Comparison of ENCODE assay signal across 35 mouse cellular contexts in genomic region chr9:113672352-113672751, GRCm38 (mm10).
"Had no signal": no experiment of that assay in that cellular context is flagged by ENCODE, and none has a peak within 500 bp of the region (broad histone marks: within the 10 kb centered on the region; RNA-seq: fewer than 3 reads in every experiment).

No protein-coding gene starts in this region.

- H3K9ac ChIP-seq: heart, embryonic 12.5 days; heart, embryonic 13.5 days; heart, embryonic 15.5 days; hindbrain, embryonic 12.5 days; hindbrain, embryonic 13.5 days; hindbrain, embryonic 14.5 days; hindbrain, embryonic 15.5 days; intestine, embryonic 15.5 days; kidney, embryonic 15.5 days had no signal

- H3K4me3 ChIP-seq: heart, embryonic 12.5 days; heart, embryonic 13.5 days; heart, embryonic 15.5 days; hindbrain, embryonic 10.5 days; hindbrain, embryonic 12.5 days; hindbrain, embryonic 13.5 days; hindbrain, embryonic 15.5 days; intestine, embryonic 15.5 days; kidney, embryonic 15.5 days; layer of hippocampus, adult 2 months; left cerebral cortex, adult 2 months had no signal

- H3K4me1 ChIP-seq: heart, embryonic 12.5 days; heart, embryonic 13.5 days; heart, embryonic 15.5 days; hindbrain, embryonic 10.5 days; hindbrain, embryonic 12.5 days; hindbrain, embryonic 13.5 days; hindbrain, embryonic 15.5 days; intestine, embryonic 15.5 days; kidney, embryonic 15.5 days had no signal

- H3K4me2 ChIP-seq: heart, embryonic 11.5 days; heart, embryonic 12.5 days; heart, embryonic 13.5 days; heart, embryonic 15.5 days; hindbrain, embryonic 12.5 days; hindbrain, embryonic 13.5 days; hindbrain, embryonic 14.5 days; hindbrain, embryonic 15.5 days; intestine, embryonic 15.5 days; kidney, embryonic 15.5 days had no signal

- DNase-seq: heart, postnatal 10 days; heart, postnatal 14 days; heart, postnatal 36 days; heart, postnatal 4 days; kidney, adult 11 months; kidney, adult 18-20 months; kidney, adult 2 months; kidney, adult 8-10 months; kidney, adult 9 months; kidney, postnatal 10 days; kidney, postnatal 14 days; kidney, postnatal 25 days; kidney, postnatal 36 days; kidney, postnatal 4 days; layer of hippocampus, adult 9-11 months; layer of hippocampus, postnatal 36 days had no signal

- H3K27ac ChIP-seq: heart, embryonic 13.5 days; heart, embryonic 15.5 days; hindbrain, embryonic 10.5 days; hindbrain, embryonic 12.5 days; hindbrain, embryonic 13.5 days; hindbrain, embryonic 14.5 days; hindbrain, embryonic 15.5 days; hindbrain, postnatal 0 days; intestine, embryonic 15.5 days; kidney, embryonic 15.5 days; kidney, postnatal 0 days; layer of hippocampus, adult 2 months; left cerebral cortex, adult 2 months had no signal

- H3K27me3 ChIP-seq: heart, embryonic 12.5 days; heart, embryonic 13.5 days; heart, embryonic 15.5 days; hindbrain, embryonic 12.5 days; hindbrain, embryonic 13.5 days; hindbrain, embryonic 15.5 days; intestine, embryonic 15.5 days; kidney, embryonic 15.5 days had no signal

- ATAC-seq: hindbrain, embryonic 16.5 days; hindbrain, postnatal 0 days; inflammation-experienced regulatory T-cells, adult 6 months; intestine, embryonic 15.5 days; intestine, embryonic 16.5 days; intestine, postnatal 0 days had no signal

- H3K9me3 ChIP-seq: heart, embryonic 15.5 days; hindbrain, embryonic 15.5 days; intestine, embryonic 15.5 days had no signal
